Mouse (Mus musculus) megakaryocyte, embryonic 14.5 days (primary cell): ENCODE results near the gene Pigb.

ENCODE experiments used
- FLI1 ChIP-seq: IDR thresholded peaks from 2 replicates; pipeline ENCODE4 v1.6.1; 2012; ENCODE audit warnings: low read length, inconsistent platforms, mixed read lengths
- GATA1 ChIP-seq: IDR thresholded peaks from 3 replicates; pipeline ENCODE4 v1.6.1; 2012; ENCODE audit warnings: mixed read lengths, low read length, inconsistent platforms, borderline replicate concordance

DNA sequence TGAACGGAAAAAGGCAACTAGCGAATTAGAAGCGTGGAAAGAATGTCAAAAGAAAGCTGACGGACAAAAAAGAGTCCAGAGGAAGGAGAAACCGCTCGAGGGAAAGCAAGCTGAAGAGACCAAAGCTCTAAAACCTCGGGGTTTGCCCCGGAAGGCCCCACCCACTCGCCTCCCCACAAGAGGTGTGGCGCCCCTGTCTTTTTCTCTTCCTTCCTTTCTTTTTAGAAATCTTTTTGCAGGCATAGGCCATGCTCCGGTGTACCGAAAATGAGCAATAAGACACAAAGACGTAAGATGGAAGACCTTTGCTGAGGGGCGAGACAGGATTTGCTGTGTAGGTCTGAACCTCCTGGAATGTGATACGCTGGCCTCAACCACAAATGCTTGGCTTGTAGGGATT is 78.2 kb downstream of the Pigb start:
- TF ChIP-seq GATA1: no peak
- no peak for TF ChIP-seq FLI1
